Mouse (Mus musculus) bone marrow, adult 2 months (tissue): Measurements from ENCODE around the gene Aff1. TPM values are rescaled to one million over a fixed set of nuclear protein-coding genes. Genes with fewer than 3 reads are reported as not detected.
A peak's percentile ranks its signal among the peaks of the same experiment; 100 is the strongest.

ENCODE experiments used
- H3K27ac ChIP-seq: fragments of 200-500 bp; 2 replicates; pipeline ENCODE4 v1.5.1; 2012; ENCODE audit warnings: low read depth, mild to moderate bottlenecking, control low read depth, inconsistent platforms, low read length; ENCODE audit not compliant: control insufficient read depth, poor library complexity, insufficient read depth
- H3K4me1 ChIP-seq: fragments of 200-500 bp; 2 replicates; pipeline ENCODE4 v1.6.1; 2011; ENCODE audit warnings: low read length; ENCODE audit not compliant: control insufficient read depth, insufficient read depth
- H3K4me3 ChIP-seq: fragments of 200-500 bp; replicated peaks from 2 replicates; pipeline ENCODE3; 2011; ENCODE audit warnings: mild to moderate bottlenecking, low read depth, low read length, control low read depth; ENCODE audit not compliant: control insufficient read depth
- CTCF ChIP-seq: fragments of 200-500 bp; IDR thresholded peaks from 2 replicates; pipeline ENCODE4 v1.5.1; 2011; ENCODE audit warnings: low read length, control low read depth; ENCODE audit not compliant: control insufficient read depth, insufficient read depth
- POLR2A ChIP-seq: fragments of 200-500 bp; IDR thresholded peaks from 2 replicates; pipeline ENCODE4 v1.6.1; 2011; ENCODE audit warnings: low read depth, mild to moderate bottlenecking, control low read depth, low read length, borderline replicate concordance; ENCODE audit not compliant: control insufficient read depth
- WGBS: fragments of 180-500 bp; shearing (Covaris S2); methylation state at CpG from one replicate; pipeline ENCODE4 v1.1.7; 2018; 5-methylcytosine and 5-hydroxymethylcytosine counted together
- polyA plus RNA-seq: library from polyadenylated mRNA; stranded (reverse); fragments of >200 nt; gene quantifications from 2 replicates; pipeline ENCODE4 v1.2.4, GENCODE M21; 2011; ENCODE audit warnings: low replicate concordance; ENCODE audit not compliant: missing spikeins, insufficient read depth, insufficient read length

Gene Aff1
- polyA plus RNA-seq, 1 experiment, result 41.4 TPM

GRCm38 (mm10) chr5:103724384-103724783 is 32.2 kb downstream of the Aff1 start:
- peaks cover 8% of the 10 kb centered on the region for H3K4me1 ChIP-seq
- TF ChIP-seq CTCF (no peak), POLR2A (no peak)
- peak overlapping the region; percentile 63; the same call in 1 of the 2 replicates for H3K27ac ChIP-seq
- no peak overlapping the region for H3K4me3 ChIP-seq
- WGBS, result 68% methylated on average over 6 of the region's 6 CpGs

- no peak overlapping the region for H3K4me3 ChIP-seq
- WGBS, result 78% methylated on average over 3 of the region's 3 CpGs
- peaks cover 8% of the 10 kb centered on the region for H3K4me1 ChIP-seq
- H3K27ac ChIP-seq, result peak overlapping the region; percentile 63
- TF ChIP-seq CTCF, result no peak
- no peak for TF ChIP-seq POLR2A
These were observed 32.6 kb downstream of the Aff1 start for GRCm38 (mm10) chr5:103724823-103725222.

- Histone ChIP-seq H3K4me1 (peaks cover 8% of the 10 kb centered on the region), H3K27ac (peak overlapping the region; percentile 72), H3K4me3 (no peak overlapping the region)
- 35% methylated on average over 9 of the region's 9 CpGs for WGBS
- TF ChIP-seq CTCF (no peak), POLR2A (no peak)
These were observed 33.3 kb downstream of the Aff1 start for GRCm38 (mm10) chr5:103725268-103726149.

- TF ChIP-seq CTCF (no peak), POLR2A (no peak)
- 55% methylated on average over 8 of the region's 8 CpGs for whole genome bisulfite sequencing
- H3K27ac ChIP-seq, result peak overlapping the region; percentile 72; the same call in 1 of the 2 replicates
- no peak overlapping the region for H3K4me3 ChIP-seq
- peaks cover 6% of the 10 kb centered on the region; the same call in 1 of the 2 replicates for H3K4me1 ChIP-seq
These were observed 34.2 kb downstream of the Aff1 start for GRCm38 (mm10) chr5:103726281-103726938.

DNA sequence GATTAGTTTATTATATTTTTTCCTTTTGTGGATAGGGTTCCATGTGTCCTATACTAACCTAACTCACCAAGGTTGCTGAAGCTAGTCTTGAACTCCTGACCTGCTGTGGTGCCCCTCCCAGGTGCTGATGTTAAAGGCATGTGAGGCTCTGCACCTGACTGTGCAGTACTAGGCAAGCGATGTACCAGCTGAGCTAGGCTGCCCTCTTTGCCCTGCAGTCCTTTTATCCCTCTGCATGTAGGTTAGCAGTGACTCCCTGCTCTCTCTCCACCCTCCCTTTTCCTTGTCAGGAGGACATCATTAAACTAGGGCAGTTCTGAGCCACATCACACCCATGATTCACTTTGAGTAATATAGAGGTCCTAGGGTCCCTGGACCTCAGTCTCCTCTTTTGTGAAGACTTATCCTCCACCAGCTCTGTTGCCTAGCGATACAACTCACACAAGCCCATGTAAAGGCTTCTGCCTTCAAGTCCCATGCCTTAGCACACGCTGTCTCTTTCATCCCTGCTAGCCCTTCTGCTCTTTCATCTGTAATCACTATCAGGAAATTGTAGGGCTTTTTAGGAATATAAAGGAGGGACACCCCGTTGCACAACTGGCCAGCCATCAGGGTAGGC is 35.7 kb downstream of the Aff1 start:
- H3K4me1 ChIP-seq, result peaks cover 4% of the 10 kb centered on the region
- no peak for TF ChIP-seq POLR2A
- no peak for TF ChIP-seq CTCF
- no peak overlapping the region for H3K27ac ChIP-seq
- no peak overlapping the region for H3K4me3 ChIP-seq
- 84% methylated on average over 4 of the region's 4 CpGs for WGBS

- 74% methylated on average over 1 of the region's 1 CpGs for whole genome bisulfite sequencing
- no peak for TF ChIP-seq POLR2A
- no peak overlapping the region for H3K27ac ChIP-seq
- H3K4me3 ChIP-seq, result no peak overlapping the region
- peaks cover 4% of the 10 kb centered on the region for H3K4me1 ChIP-seq
These were observed 37.1 kb downstream of the Aff1 start for GRCm38 (mm10) chr5:103729225-103729624.

DNA sequence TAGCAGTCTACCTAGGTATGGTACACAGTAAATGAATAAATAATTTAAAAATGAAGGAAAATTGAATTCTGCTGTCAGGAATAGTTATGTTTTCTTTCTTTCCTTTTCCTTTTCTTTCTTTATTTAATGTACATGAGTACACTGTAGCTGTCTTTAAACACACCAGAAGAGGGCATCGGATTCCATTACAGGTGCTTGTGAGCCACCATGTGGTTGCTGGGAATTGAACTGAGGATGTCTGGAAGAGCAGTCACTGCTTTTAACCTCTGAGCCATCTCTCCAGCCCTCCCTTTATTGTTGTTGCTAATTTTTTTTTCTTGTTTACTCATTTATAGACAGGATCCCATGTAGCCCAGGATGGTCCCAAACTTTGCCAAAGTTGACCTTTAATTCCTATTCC is 38.0 kb downstream of the Aff1 start:
- H3K27ac ChIP-seq, result no peak overlapping the region
- WGBS, result 94% methylated on average over 1 of the region's 1 CpGs
- no peak overlapping the region for H3K4me3 ChIP-seq
- TF ChIP-seq CTCF, result no peak
- no peak for TF ChIP-seq POLR2A
- H3K4me1 ChIP-seq, result peaks cover 5% of the 10 kb centered on the region

GRCm38 (mm10) chr5:103730727-103731126 is 38.6 kb downstream of the Aff1 start:
- Histone ChIP-seq H3K4me3 (no peak overlapping the region), H3K4me1 (peaks cover 3% of the 10 kb centered on the region), H3K27ac (no peak overlapping the region)
- TF ChIP-seq CTCF (no peak), POLR2A (0 out of 2 replicates have a peak, but pooled peaks have one; percentile 22)
- 78% methylated on average over 3 of the region's 3 CpGs for WGBS
